Mouse (Mus musculus): ENCODE measurements around the gene Clta.

DNA sequence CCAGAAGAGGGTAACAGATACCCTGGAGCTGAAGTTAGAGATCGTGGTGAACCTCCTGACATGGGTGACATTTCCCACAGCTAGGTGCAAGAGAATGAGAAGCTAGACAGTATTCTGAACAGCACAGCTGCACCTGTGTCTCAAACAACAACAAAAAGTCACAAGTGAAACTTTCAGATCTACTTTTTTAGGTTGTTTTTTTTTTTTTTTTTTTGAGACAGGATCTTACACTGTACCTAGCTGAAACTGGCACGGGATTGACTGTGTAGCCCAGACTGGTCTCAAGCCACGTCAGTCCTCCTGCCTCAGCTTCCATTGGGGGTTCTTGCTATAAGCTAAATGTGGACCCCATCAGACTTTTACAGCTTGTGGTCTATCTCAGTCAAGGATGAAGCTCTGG, 69.5 kb downstream of the Clta start:
- no peak for TF ChIP-seq TCF12 (IDR thresholded peaks at IDR 0.05; ENCODE audit: insufficient read depth, poor library complexity, severe bottlenecking)
- TF ChIP-seq E2F4 (IDR thresholded peaks at IDR 0.05; ENCODE audit: insufficient read depth): no peak
- no peak for TF ChIP-seq USF1 (IDR thresholded peaks at IDR 0.05; ENCODE audit: low read depth)
